Mouse (Mus musculus) gastrocnemius, postnatal 4 days (tissue): ENCODE measurements around the gene Galntl6. TPM values are rescaled to one million over a fixed set of nuclear protein-coding genes. Genes with fewer than 3 reads are reported as not detected.

Source experiments
- DNase-seq, 2 experiments: peaks; one replicate each; pipeline ENCODE4 v3.0.0; 2021 to 2022; ENCODE audit warnings: low spot score in 2 of 2, mixed read lengths in 2 of 2
- total RNA-seq, 2 experiments: library from RNA; stranded (reverse); gene quantifications; 2 replicates each; pipeline ENCODE4 v1.2.3; 2021

Gene Galntl6
- total RNA-seq, 2 experiments from 2014 or later, result 0.20 to 0.47 TPM

DNA sequence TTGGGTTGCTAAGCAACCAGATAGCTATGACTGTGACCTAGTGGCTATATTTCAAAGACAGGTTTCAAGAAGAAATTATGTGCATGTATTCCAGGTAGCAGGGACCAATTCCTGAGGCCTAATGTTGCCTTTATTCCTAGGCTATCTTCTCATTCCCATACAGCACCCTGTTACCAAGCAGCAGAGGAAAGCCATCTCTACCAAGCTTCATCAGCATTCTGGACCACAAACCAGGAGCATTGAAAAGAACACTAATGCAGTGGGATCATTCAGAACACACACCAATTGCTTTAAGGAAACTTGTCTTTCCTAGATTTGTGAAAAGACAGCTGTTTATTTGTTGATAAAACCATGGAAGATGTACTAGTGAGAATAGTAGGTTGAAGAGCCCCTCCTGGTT, 622.4 kb downstream of the Galntl6 start:
- no peak for DNase-seq

DNA sequence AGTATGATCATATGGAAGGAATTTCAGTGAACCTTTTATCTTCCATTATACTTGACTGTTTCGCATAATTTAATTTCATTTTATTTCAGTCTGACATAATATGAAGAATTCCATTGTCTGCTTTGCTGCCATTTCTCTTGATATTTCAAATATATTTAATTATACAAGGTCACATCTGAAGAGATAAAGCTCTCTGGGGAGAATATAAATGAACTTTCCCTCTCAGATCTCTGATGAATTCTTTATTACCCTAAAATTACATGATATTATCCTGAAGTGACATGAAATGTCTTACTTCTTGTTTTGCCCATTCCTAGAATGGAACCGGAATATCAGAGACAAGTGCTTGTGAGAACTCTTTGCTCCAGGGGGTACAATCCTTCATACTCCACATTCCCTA, 647.0 kb downstream of the Galntl6 start:
- no peak for DNase-seq

DNA sequence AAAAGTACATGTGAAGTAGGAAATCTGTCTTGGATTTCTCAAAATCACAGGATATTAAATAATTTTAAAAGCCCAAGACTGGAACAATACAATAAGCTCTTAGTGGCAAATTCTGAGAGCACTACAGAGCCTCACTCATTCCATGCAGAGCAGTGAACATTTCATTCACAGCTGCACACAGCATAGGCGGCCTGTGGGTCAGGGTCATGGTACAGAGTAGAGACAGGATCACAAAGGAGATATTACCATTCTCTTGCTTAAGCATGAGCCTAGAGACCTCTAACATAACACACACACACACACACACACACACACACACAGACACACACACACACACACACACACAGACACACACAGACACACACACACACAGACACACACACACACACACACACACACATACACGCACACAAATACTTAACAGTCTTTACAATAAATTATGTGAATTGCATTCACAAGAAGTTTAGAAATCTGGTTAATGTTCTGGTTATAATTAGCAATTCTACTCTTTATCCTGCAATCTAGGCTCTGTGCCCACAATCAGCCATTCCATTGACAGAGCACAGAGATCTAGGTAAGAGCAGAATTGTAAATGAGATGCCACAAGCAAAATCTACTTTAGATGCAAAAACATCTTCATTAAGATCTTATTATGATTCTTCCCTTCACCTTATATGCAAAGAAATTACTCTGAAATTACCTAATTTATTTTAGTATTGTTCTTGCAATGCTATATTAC, 653.7 kb downstream of the Galntl6 start:
- DNase-seq, result no peak

DNA sequence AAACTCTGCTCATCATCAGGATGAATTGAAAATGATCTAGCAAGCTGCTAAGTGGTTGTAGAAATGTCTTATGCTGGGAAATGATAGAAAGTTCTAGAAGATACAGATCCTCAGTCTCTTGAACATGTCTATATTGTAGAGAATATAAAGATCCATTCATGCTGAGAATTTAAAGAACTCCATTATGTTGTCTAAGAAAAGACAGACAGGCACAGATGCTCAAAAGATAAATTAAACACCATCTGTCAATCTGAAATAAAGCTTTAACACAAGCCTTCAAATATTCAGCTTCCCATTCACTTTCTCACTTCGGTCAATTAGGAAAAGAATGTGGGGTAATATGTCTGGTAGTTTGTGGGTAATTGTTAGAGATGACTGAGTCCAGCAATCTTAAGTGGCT, 658.8 kb downstream of the Galntl6 start:
- no peak for DNase-seq

DNA sequence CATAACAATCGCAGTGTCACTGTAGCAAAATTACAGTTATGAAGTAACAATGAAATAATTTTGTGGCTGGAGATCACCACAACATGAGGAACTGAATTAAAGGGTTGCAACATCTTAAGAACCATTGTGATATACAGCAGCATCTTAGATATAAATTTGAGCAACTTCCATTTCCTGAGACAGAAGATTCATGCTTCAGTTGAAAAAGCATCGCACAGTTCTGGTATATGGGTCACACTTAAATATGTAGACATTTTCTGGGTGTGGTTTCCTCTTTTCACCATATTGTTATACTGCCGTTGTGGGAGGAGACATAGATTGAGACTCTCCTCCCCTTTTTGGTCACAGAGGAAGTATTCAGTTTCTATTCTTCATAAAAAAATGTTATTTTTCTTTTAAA, 667.6 kb downstream of the Galntl6 start:
- no peak for DNase-seq

DNA sequence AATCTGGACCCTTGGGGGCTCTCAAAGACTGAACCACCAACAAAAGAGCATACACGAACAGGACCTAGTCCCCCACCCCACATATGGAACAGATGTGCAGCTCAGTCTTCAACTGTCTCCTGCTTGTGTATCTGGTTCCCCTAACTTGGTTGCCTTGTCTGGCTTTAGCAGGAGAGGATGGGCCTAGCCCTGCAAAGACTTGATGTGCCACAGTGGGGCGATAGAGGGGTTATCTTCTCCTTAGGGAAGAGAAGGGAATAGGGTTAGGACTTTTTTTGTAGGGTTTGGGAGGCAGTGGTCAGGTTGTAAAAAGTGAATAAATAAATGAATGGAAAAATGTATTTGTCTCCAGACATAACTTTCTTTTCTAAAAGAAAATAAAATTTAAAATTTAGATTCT, 678.2 kb downstream of the Galntl6 start:
- DNase-seq, result no peak

DNA sequence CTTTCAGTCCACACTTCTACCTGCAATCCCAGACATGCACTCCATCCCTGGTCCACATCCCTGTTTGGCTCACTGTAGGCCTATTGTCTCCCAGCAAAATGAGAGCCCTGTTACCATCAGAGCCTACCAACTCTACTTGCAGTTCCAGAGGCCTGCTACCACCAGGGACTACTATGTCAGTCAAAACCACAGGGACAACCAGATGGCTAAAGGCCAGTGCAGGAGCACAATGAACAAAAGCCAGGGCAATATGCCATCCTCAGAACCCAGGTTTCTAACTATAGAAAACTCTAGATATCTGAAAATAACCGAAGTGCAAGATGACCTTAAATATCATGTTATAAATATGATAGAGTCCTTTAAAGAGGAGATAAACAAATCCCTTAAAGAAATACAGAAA, 683.7 kb downstream of the Galntl6 start:
- no peak for DNase-seq

DNA sequence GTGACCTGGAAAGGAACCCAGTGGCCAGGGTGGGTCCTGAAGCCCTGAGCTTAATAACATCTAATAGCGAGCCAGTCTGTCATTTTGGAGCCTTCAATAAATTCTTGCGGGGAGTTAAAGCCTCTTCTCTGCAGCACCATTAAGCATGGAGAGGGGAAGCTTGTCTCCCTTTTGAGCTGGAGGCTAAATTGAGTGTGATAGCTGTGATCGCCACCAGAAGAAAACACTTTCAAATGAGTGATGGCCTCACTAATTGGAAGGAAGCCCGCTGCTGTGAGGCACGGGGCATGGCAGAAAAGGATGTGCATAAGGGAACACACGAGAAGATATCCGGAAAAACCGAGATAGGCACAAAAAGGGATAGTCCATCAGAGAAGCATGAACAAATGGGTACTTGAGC, 694.6 kb downstream of the Galntl6 start:
- no peak for DNase-seq

DNA sequence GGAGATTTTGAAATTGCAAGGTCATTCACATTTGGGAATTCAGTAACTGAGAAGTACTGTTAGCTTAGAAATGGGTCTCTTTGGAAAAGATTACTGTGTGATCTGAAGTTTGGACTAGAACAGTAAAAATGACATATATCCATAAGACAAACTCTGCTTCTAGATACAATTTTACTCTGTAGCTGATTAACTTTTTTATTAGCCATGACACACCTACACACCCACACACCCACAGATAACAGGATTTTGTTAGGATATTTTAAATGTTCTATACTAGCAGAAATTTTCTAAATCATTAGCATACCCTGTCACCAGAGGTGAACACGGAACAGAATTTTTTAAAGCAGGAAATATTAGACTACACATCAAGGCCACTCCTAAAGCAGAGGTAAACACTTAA, 722.7 kb downstream of the Galntl6 start:
- no peak for DNase-seq

DNA sequence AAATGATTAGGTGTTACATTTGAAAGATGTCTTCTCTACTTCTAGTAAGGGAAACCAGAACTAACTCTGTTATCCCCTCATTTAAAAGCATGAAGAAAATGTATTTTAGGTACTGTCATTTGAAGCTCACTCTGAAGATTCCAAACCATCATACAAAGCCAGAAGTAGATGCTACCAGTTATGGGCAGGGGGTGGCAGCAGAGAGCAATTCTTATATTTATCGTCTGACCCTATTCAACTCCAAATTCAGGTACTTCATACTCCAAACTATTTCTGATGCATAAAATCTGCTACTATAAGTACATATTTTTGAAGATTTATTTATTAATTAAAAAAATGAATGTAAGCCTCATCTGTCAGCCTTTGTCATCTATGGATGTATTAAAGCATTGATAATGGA, 765.5 kb downstream of the Galntl6 start:
- peak in 1 of 2 experiments; percentile 19 for DNase-seq

DNA sequence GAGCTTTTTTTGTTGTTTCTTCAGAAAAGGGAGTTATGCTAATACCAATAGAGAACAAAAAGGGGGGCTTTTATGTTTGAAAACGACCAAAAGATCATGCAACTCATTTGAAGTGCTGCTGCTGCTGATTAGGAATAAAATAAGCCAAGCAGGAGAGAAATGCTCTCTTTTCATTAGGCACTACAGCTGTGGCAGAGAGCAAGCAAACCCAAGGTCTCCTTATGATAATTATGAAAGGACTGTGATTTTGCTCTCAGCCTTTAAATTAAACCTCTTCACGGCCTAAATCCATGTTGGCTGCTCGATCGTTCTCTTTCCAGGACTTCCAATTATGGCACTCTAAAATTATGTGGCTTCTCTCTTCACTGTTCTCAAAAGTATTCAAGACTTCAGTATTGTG, 825.7 kb downstream of the Galntl6 start:
- DNase-seq, result no peak

DNA sequence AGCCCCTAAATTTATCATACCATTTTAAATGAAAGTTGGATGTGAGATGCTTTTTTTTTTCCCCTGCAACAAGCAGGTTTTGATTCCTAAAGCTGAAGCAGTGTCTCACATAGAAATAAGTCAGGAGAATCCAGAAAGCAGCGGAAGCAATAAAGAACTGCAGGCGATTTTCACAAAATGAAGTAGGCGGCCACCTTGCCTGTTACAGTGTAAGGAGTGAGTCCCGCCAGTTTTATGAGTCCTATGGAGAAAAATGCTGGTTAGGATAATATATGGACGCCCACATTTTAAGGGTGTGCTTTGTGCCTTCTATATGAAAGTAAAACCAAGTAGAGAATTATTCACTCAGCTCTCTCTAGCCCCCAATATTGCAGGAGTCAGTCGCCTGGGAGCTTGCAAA, 827.5 kb downstream of the Galntl6 start:
- no peak for DNase-seq

DNA sequence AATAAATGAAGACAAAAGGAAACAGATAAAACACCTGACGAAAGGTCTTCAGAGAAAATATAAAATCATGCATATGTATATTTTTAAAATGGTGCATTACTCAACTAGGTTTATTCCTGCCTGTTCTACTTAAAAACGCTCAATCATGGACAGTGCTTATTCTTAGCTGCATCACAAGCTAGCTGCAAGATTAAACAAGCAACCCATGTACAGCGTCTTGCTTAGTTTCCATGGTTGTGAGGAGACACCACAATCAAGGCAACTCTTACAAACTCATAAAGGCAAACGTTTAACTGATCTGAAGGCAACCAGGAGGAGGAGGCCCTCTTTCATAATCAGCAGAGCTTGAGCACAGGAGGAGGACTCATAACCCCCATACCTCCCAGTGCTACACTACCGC, 830.7 kb downstream of the Galntl6 start:
- no peak for DNase-seq

DNA sequence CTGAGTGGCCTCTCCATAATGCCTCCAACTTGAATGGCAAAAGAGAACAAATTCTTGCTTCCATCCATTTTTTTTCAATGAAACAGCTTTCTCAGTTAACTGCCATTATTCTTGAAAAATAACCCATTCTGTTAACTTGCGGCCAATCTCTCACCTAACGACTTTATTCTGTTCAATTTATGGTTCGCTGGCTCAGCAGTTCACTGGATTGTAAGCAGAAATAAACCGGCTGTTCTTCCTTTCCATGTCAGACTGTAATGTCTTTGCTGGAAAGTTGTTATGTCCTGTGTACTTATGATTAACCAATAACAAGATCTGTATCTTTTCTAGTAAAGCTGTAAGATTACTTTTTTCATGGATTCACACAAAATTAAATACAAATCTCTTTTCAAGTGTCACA, 837.8 kb downstream of the Galntl6 start:
- no peak for DNase-seq

DNA sequence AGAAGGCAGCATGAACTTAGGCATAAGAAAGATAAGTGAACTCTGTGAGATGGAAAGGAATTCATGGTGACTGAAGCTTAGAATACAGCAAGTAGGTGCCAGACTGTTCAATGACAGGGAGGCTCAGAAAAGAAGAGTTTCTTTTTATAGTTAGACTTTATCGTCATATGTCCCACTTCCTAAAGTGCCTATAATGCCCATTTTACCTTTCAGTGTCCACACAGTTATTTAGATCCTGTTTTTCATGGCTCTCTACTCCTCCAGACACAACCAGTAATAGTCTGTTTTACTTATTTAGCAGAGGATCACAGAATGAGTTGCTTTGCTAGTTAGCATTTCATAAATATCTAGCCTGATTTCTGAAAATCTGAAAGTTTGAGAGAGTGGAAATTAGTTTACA, 838.7 kb downstream of the Galntl6 start:
- DNase-seq, result no peak

DNA sequence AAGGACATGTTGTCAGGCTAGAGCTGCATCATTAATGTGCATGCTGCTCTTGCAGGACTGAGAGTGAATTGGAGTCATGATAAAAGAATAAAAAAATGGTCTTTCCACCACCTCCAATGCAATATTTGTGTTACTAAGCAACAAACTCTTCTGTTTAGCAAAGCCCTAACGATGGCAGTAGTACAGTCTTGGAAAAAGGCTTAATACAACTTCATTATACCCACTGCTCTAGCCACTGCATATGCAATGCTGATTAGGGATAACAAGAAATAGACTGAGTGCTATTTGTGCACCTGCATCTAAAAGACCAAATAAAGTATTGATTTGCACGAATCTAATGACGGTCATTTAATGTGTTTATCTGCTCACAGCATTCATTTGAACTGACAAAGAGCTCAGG, 880.2 kb downstream of the Galntl6 start:
- DNase-seq, result no peak

DNA sequence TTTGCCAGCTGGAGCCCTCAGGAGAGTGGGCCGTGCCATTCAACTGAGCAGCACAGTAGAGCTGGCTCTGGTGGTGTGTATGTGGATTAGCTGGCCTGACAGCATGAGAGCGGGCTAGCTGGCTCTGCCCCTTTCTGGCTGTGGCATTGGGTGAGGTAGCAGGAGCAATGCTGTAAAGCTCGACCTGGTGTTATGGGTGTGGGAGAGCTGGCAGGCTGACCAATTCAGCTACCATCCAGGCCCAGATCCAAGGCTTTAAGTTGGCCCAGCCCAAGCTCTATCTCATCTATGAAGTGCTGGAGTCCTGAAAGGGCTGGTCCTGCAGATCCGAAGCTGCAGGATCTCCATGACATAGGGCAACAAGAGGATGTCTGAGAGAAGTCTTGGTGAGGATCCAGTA, 886.9 kb downstream of the Galntl6 start:
- DNase-seq, result no peak

DNA sequence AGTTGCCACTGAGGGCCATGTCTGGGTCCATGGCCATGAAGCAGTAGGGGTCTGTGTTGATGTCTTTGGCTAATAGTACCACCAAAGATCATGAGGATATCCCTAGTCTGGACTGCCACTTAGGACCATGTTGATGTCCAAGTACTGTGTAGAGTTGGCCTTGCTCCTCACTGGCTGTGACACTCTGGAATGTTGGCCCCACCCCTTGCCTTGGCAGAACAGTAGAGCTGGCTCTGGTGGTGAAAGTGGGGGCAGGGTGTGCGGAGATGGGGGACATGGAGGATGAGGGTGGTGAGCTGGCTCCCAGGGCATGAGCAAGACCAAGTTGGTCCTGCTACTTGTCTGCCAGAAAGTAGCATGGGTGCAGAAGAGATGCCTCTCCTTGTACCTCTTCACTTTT, 887.3 kb downstream of the Galntl6 start:
- no peak for DNase-seq

DNA sequence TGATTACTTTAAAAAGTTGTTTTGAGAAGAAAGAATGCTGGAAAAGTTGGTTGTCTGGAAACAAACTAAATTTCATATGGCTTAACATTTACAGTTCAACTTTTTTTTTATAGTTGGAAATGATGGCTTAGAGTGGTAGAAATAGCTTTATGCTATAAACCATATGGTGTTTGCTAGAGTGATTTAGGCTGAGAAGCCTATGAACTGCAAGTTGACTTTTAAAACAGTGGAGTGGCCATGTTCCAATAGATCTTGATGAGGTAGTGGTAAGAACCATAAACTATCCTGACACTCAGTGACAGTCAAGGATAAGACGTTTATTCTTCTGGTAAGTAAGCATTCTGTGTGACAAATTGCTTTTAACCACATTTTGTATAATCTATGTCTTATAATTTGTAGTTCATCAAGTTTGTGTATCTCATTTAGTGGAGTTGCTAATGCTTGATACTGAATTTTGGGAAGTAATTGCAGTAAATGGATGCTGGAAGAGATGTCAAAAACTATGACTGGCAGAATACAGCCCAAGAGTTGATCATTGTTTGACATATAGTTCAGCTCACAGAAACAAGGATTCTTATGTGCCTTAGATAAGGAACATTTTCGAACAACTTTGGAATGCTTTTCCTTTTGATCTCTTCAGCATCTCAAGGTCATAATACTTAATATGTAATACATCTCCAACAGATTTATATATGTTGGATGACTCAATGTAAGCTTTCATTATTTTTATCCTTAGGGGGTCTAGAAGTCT, 888.8 kb downstream of the Galntl6 start:
- DNase-seq, result no peak

DNA sequence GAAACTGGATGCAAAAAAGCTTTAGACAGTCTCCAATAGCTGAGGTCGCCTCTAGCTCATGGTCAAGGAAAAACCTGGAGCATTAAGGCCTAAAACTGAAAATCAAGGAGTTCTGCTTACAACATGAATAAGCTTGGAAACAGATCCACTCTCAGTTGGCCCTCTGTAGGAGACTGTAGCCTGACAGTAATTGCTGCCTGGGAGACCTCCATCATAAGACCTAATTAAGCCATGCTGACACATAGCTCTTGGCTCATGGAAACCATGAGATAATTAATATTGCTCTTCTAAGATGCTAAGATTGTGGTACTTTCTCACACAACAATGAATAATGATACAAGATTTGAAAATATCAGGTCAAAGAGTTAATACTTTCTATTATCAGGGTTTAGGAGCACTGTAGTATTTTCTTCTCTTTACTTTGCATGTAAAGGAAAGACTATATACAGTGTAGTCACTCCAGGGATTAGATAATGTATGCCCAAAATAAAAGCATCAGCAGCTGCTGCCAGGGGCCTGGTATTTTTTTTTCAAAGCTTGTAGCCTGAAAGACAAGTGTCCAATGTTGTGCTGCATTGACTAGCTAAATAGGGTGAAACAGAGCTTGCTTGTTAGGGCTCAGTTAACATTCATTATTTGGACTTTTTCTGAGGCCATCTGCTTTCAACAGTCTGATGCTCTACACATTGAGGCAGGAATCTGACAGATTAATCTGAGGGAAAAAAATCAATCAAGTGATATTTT, 922.8 kb downstream of the Galntl6 start:
- DNase-seq, result no peak

DNA sequence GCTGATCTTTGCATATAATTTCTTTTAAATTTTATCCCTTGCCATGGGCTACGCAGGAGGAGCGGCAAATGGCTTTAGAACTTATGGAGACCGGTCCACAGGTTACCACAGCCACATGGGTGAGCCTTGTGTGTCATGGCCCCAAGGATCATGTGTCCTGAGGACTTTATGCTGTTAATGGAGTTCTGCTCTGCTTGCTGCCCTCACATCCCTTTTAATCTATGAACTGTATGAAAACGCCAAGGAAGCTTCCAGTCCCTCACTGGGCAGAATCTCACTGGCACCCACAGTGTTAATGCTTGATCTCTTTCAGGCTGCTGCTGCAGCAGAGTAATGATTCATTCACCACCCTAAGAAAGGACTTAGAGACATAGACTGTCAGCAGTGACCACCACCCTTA, 935.1 kb downstream of the Galntl6 start:
- DNase-seq, result no peak

DNA sequence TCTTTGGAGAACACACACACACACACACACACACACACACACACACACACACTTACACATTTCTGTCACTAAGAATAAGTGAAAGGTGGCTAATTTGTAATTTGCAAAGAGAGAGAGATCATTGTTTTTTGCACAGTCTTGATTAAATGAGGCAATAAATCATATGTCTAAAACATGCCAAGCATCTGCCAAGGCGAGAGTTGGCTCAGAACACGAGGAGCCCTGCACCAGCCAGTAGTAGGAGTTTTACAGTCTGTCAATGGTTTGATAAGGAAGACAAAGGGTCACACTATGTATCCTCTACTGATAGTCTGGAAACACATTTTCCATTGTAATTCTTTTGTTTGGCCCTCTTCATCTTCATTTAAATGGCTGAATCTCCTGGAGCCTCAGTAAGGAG, 938.3 kb downstream of the Galntl6 start:
- no peak for DNase-seq
